Mouse (Mus musculus): ENCODE measurements around the gene Ermp1. TPM values are rescaled to one million over a fixed set of nuclear protein-coding genes. Genes with fewer than 3 reads are reported as not detected.

The Ermp1 gene
- 10 to 100 TPM; 50.4 to 55.2 (median 51.1) TPM for total RNA-seq (2022)

GRCm38 (mm10) chr19:29647651-29648549 is at the start of gene Ermp1:
Gene Ermp1 (minus strand): TSS chr19:29648415.
- peak; percentile 93 to 99 for DNase-seq (ENCODE audit: low spot score in 2 of 2)

- DNase-seq (ENCODE audit: low spot score in 2 of 2): no peak
Measured at GRCm38 (mm10) chr19:29697245-29697874, 49.1 kb upstream of the Ermp1 start, which contains the start of gene Mlana. Gene Mlana (plus strand): TSS chr19:29697824.

GRCm38 (mm10) chr19:29696840-29697239 is 48.6 kb upstream of the Ermp1 start:
- no peak for DNase-seq (ENCODE audit: low spot score in 2 of 2)

GRCm38 (mm10) chr19:29696309-29696708 is 48.1 kb upstream of the Ermp1 start:
- no peak for DNase-seq (ENCODE audit: low spot score in 2 of 2)

GRCm38 (mm10) chr19:29695071-29695470 is 46.9 kb upstream of the Ermp1 start:
- DNase-seq (ENCODE audit: low spot score in 2 of 2): no peak

GRCm38 (mm10) chr19:29683844-29684540 is 35.8 kb upstream of the Ermp1 start:
- peak; percentile 70 to 89 for DNase-seq (ENCODE audit: low spot score in 2 of 2)

GRCm38 (mm10) chr19:29680182-29681152 is 32.3 kb upstream of the Ermp1 start:
- no peak for DNase-seq (ENCODE audit: low spot score in 2 of 2)

- peak in 1 of 2 experiments; percentile 43 for DNase-seq (ENCODE audit: low spot score in 2 of 2)
Measured at GRCm38 (mm10) chr19:29678181-29678778, 30.1 kb upstream of the Ermp1 start.

GRCm38 (mm10) chr19:29676479-29677193 is 28.4 kb upstream of the Ermp1 start:
- no peak for DNase-seq (ENCODE audit: low spot score in 2 of 2)

- DNase-seq (ENCODE audit: low spot score in 2 of 2): no peak
Measured at GRCm38 (mm10) chr19:29675562-29676078, 27.4 kb upstream of the Ermp1 start.

- no peak for DNase-seq (ENCODE audit: low spot score in 2 of 2)
Measured at GRCm38 (mm10) chr19:29674946-29675345, 26.7 kb upstream of the Ermp1 start.

- no peak for DNase-seq (ENCODE audit: low spot score in 2 of 2)
Measured at GRCm38 (mm10) chr19:29672660-29673059, 24.4 kb upstream of the Ermp1 start.

GRCm38 (mm10) chr19:29671160-29671559 is 22.9 kb upstream of the Ermp1 start:
- DNase-seq (ENCODE audit: low spot score in 2 of 2): no peak

GRCm38 (mm10) chr19:29670247-29670646 is 22.0 kb upstream of the Ermp1 start:
- DNase-seq (ENCODE audit: low spot score in 2 of 2): no peak

- no peak for DNase-seq (ENCODE audit: low spot score in 2 of 2)
Measured at GRCm38 (mm10) chr19:29668135-29668534, 19.9 kb upstream of the Ermp1 start.

GRCm38 (mm10) chr19:29666965-29667594 is 18.9 kb upstream of the Ermp1 start:
- no peak for DNase-seq (ENCODE audit: low spot score in 2 of 2)

- DNase-seq (ENCODE audit: low spot score in 2 of 2): no peak
Measured at GRCm38 (mm10) chr19:29666164-29666563, 17.9 kb upstream of the Ermp1 start.

GRCm38 (mm10) chr19:29664934-29665333 is 16.7 kb upstream of the Ermp1 start:
- no peak for DNase-seq (ENCODE audit: low spot score in 2 of 2)

- no peak for DNase-seq (ENCODE audit: low spot score in 2 of 2)
Measured at GRCm38 (mm10) chr19:29663780-29664179, 15.6 kb upstream of the Ermp1 start.

Data from layer of hippocampus, adult 8-10 months (tissue).